Mouse (Mus musculus) spleen, adult 2 months (tissue): ENCODE measurements around the gene Zfp771. TPM values are rescaled to one million over a fixed set of nuclear protein-coding genes. Genes with fewer than 3 reads are reported as not detected.
"Not testable (repeated sequence)": the region's sequence is repeated elsewhere in the genome, so short reads cannot be mapped to it uniquely, and the experiment has no call there.

Experiments
- DNase-seq, 2 experiments: peaks; one replicate each; pipeline versions ENCODE4 v3.0.0 to v3.0.0-alpha.2; 2012 to 2021; ENCODE audit warnings: low spot score in 2 of 2, low read depth in 1 of 2
- H3K27ac ChIP-seq: fragments of 200-500 bp; 2 replicates; pipeline ENCODE4 v1.5.1; 2012; ENCODE audit warnings: low read length, inconsistent platforms; ENCODE audit not compliant: insufficient read depth
- H3K27me3 ChIP-seq: fragments of 200-500 bp; 2 replicates; pipeline ENCODE4 v1.6.1; 2012; ENCODE audit warnings: mild to moderate bottlenecking, moderate library complexity, low read length, inconsistent platforms; ENCODE audit not compliant: control insufficient read depth, insufficient read depth
- H3K36me3 ChIP-seq: fragments of 200-500 bp; 2 replicates; pipeline ENCODE4 v1.6.1; 2012; ENCODE audit warnings: mild to moderate bottlenecking, low read length, inconsistent platforms; ENCODE audit not compliant: control insufficient read depth, insufficient read depth
- H3K4me1 ChIP-seq: fragments of 200-500 bp; 2 replicates; pipeline ENCODE4 v1.6.1; 2011; ENCODE audit warnings: inconsistent platforms; ENCODE audit not compliant: control insufficient read depth, insufficient read depth, insufficient read length
- H3K4me3 ChIP-seq: fragments of 200-500 bp; 2 replicates; pipeline ENCODE4 v1.5.1; 2011; ENCODE audit warnings: mild to moderate bottlenecking, inconsistent platforms; ENCODE audit not compliant: insufficient read depth, insufficient read length; ENCODE audit errors: extremely low read depth
- CTCF ChIP-seq: fragments of 200-500 bp; IDR thresholded peaks from 2 replicates; pipeline ENCODE4 v1.5.1; 2011; ENCODE audit warnings: mild to moderate bottlenecking, inconsistent platforms; ENCODE audit not compliant: insufficient read depth, insufficient read length, insufficient replicate concordance; ENCODE audit errors: extremely low read depth
- POLR2A ChIP-seq: fragments of 200-500 bp; IDR thresholded peaks from 2 replicates; pipeline ENCODE4 v1.6.1; 2011; ENCODE audit warnings: low read depth, low read length, inconsistent platforms
- WGBS: fragments of 180-500 bp; shearing (Covaris S2); methylation state at CpG from one replicate; pipeline ENCODE4 v1.1.7; 2018; 5-methylcytosine and 5-hydroxymethylcytosine counted together
- polyA plus RNA-seq: library from polyadenylated mRNA; depleted of rRNA; stranded (reverse); fragments of >200 nt; gene quantifications from 2 replicates; pipeline ENCODE4 v1.2.3, GENCODE M21; 2012

Gene Zfp771
- polyA plus RNA-seq, 1 experiment: 35.6 TPM

- no peak for TF ChIP-seq POLR2A
- TF ChIP-seq CTCF: no peak
- no peaks in the 10 kb centered on the region for H3K27me3 ChIP-seq
- under 1% methylated on average over 27 of the region's 27 CpGs for WGBS
- peaks cover 19% of the 10 kb centered on the region for H3K36me3 ChIP-seq
- peak overlapping the region; percentile 84 for H3K4me3 ChIP-seq
- peaks cover 7% of the 10 kb centered on the region; the same call in 1 of the 2 replicates for H3K4me1 ChIP-seq
- DNase-seq: no peak
- H3K27ac ChIP-seq: peak overlapping the region; percentile 95
Measured at GRCm38 (mm10) chr7:127233368-127233749, 10.7 kb upstream of the Zfp771 start.

- DNase-seq: no peak
- TF ChIP-seq POLR2A (no peak), CTCF (no peak)
- Histone ChIP-seq H3K27me3 (no peaks in the 10 kb centered on the region), H3K27ac (no peak overlapping the region), H3K4me1 (peaks cover 7% of the 10 kb centered on the region; the same call in 1 of the 2 replicates), H3K4me3 (peak overlapping the region; percentile 84; the same call in 1 of the 2 replicates), H3K36me3 (peaks cover 19% of the 10 kb centered on the region)
- WGBS: 6% methylated on average over 9 of the region's 9 CpGs
Measured at GRCm38 (mm10) chr7:127233765-127234164, 10.3 kb upstream of the Zfp771 start.

GRCm38 (mm10) chr7:127234777-127235176, 9.3 kb upstream of the Zfp771 start:
- H3K27me3 ChIP-seq: no peaks in the 10 kb centered on the region
- H3K4me3 ChIP-seq: no peak overlapping the region
- no peak overlapping the region for H3K27ac ChIP-seq
- DNase-seq: no peak
- H3K4me1 ChIP-seq: peaks cover 7% of the 10 kb centered on the region; the same call in 1 of the 2 replicates
- TF ChIP-seq CTCF (no peak), POLR2A (no peak)
- H3K36me3 ChIP-seq: peaks cover 19% of the 10 kb centered on the region
- 96% methylated on average over 2 of the region's 2 CpGs for WGBS

- WGBS: 44% methylated on average over 2 of the region's 2 CpGs
- peak overlapping the region; percentile 86; the same call in 1 of the 2 replicates for H3K27ac ChIP-seq
- no peak for DNase-seq
- H3K36me3 ChIP-seq: no peaks in the 10 kb centered on the region
- no peak overlapping the region for H3K4me3 ChIP-seq
- TF ChIP-seq CTCF: no peak
- no peak for TF ChIP-seq POLR2A
- H3K4me1 ChIP-seq: peaks cover 9% of the 10 kb centered on the region; the same call in 1 of the 2 replicates
- H3K27me3 ChIP-seq: no peaks in the 10 kb centered on the region
Measured at GRCm38 (mm10) chr7:127243361-127243867, 660 bp upstream of the Zfp771 start.

- DNase-seq: no peak
- Histone ChIP-seq H3K27me3 (no peaks in the 10 kb centered on the region), H3K4me3 (peak overlapping the region; percentile 94), H3K27ac (peak overlapping the region; percentile 78), H3K36me3 (no peaks in the 10 kb centered on the region), H3K4me1 (peaks cover 9% of the 10 kb centered on the region; the same call in 1 of the 2 replicates)
- 15% methylated on average over 30 of the region's 33 CpGs for WGBS
- TF ChIP-seq CTCF (no peak), POLR2A (no peak)
Measured at GRCm38 (mm10) chr7:127244658-127245510, 810 bp downstream of the Zfp771 start.

- 87% methylated on average over 8 of the region's 8 CpGs for WGBS
- not testable (repeated sequence) for H3K4me1 ChIP-seq, H3K4me3 ChIP-seq
Measured at GRCm38 (mm10) chr7:127250511-127250910, 6.4 kb downstream of the Zfp771 start.

GRCm38 (mm10) chr7:127252414-127252813, 8.3 kb downstream of the Zfp771 start:
- TF ChIP-seq POLR2A: no peak
- TF ChIP-seq CTCF: peak; percentile 25; the same call in 1 of the 2 replicates
- peaks cover 5% of the 10 kb centered on the region for H3K4me1 ChIP-seq
- 54% methylated on average over 2 of the region's 2 CpGs for WGBS
- no peaks in the 10 kb centered on the region for H3K27me3 ChIP-seq
- H3K4me3 ChIP-seq: no peak overlapping the region
- H3K36me3 ChIP-seq: no peaks in the 10 kb centered on the region
- DNase-seq: peak in 1 of 2 experiments; percentile 31
- no peak overlapping the region for H3K27ac ChIP-seq

More at GRCm38 (mm10) chr7:127250511-127250910, 6.4 kb downstream of the Zfp771 start:
- H3K27ac ChIP-seq, DNase-seq, H3K36me3 ChIP-seq, H3K27me3 ChIP-seq: not testable (repeated sequence)
